ENCODE assay signal across 9 mouse cellular contexts in genomic region chr7:16880615-16881014, GRCm38 (mm10). TPM values are rescaled to one million over a fixed set of nuclear protein-coding genes. Genes with fewer than 3 reads are reported as not detected.
DNase-seq lines count a peak whose midpoint lies in the region; ATAC-seq and TF ChIP-seq lines count a peak whose summit lies in the region.
"Had no signal": no experiment of that assay in that cellular context is flagged by ENCODE, and none has a peak within 500 bp of the region (broad histone marks: within the 10 kb centered on the region; RNA-seq: fewer than 3 reads in every experiment).

No protein-coding gene starts in this region.

- no peaks in the 10 kb centered on the region for H3K27me3 ChIP-seq in cerebellum, adult 2 months (ENCODE audit: control insufficient read depth, insufficient read depth, low read length)
- peaks cover 15% of the 10 kb centered on the region for H3K27me3 ChIP-seq in kidney, embryonic 16.5 days (ENCODE audit: insufficient read depth, low read length)
- H3K27me3 ChIP-seq in embryonic facial prominence, embryonic 13.5 days = peaks cover 4% of the 10 kb centered on the region; the same call in 1 of the 2 replicates
- 0 out of 2 replicates have a peak, but pooled peaks cover 11% of the 10 kb centered on the region for H3K27me3 ChIP-seq in limb, embryonic 12.5 days

- H3K4me1 ChIP-seq in cerebellum, adult 2 months (ENCODE audit: control insufficient read depth, insufficient read depth, low read length) = peaks cover 8% of the 10 kb centered on the region; the same call in 1 of the 2 replicates
- peaks cover 24% of the 10 kb centered on the region for H3K4me1 ChIP-seq in kidney, embryonic 16.5 days (ENCODE audit: insufficient read depth, low read length)
- H3K4me1 ChIP-seq in embryonic facial prominence, embryonic 13.5 days = peaks cover 25% of the 10 kb centered on the region
- H3K4me1 ChIP-seq in limb, embryonic 12.5 days (replicated peaks) = peaks cover 28% of the 10 kb centered on the region

- H3K27ac ChIP-seq in cerebellum, adult 2 months (ENCODE audit: insufficient read depth, low read length) = 0 out of 2 replicates have a peak overlapping the region, but pooled peaks have one; percentile 4
- peak overlapping the region; percentile 69 for H3K27ac ChIP-seq in kidney, embryonic 16.5 days (ENCODE audit: low read length)
- H3K27ac ChIP-seq in embryonic facial prominence, embryonic 13.5 days = peak overlapping the region; percentile 74
- peak overlapping the region; percentile 95 for H3K27ac ChIP-seq in limb, embryonic 12.5 days

- TF ChIP-seq CTCF in cerebellum, adult 2 months (IDR thresholded peaks at IDR 0.05; ENCODE audit: borderline replicate concordance, insufficient read depth, low read depth, low read length) = no peak

- 54% methylated on average over 5 of the region's 5 CpGs for WGBS in cerebellum, adult 2 months
- 35% methylated on average over 5 of the region's 5 CpGs for WGBS in kidney, embryonic 16.5 days
- 19% methylated on average over 5 of the region's 5 CpGs for WGBS in embryonic facial prominence, embryonic 13.5 days
- WGBS in limb, embryonic 12.5 days = 13% methylated on average over 5 of the region's 5 CpGs

- H3K36me3 ChIP-seq in kidney, embryonic 16.5 days (ENCODE audit: insufficient read depth, low read length) = peaks cover 25% of the 10 kb centered on the region
- peaks cover 63% of the 10 kb centered on the region for H3K36me3 ChIP-seq in embryonic facial prominence, embryonic 13.5 days
- peaks cover 66% of the 10 kb centered on the region for H3K36me3 ChIP-seq in limb, embryonic 12.5 days

- no peak overlapping the region for H3K4me2 ChIP-seq in kidney, embryonic 16.5 days (replicated peaks; ENCODE audit: low read depth, low read length)
- H3K4me2 ChIP-seq in embryonic facial prominence, embryonic 13.5 days = no peak overlapping the region
- H3K4me2 ChIP-seq in limb, embryonic 12.5 days = peak overlapping the region; percentile 39

- H3K4me3 ChIP-seq in cerebellum, adult 2 months (replicated peaks; ENCODE audit: insufficient read depth, low read depth, low read length) = no peak overlapping the region
- H3K4me3 ChIP-seq in kidney, embryonic 16.5 days (ENCODE audit: low read length) = no peak overlapping the region
- no peak overlapping the region for H3K4me3 ChIP-seq in embryonic facial prominence, embryonic 13.5 days
- 0 out of 2 replicates have a peak overlapping the region, but pooled peaks have one; percentile 9 for H3K4me3 ChIP-seq in limb, embryonic 12.5 days (replicated peaks)

- ATAC-seq in kidney, embryonic 16.5 days (ENCODE audit: low FRiP score, low TSS enrichment) = no peak
- ATAC-seq in embryonic facial prominence, embryonic 13.5 days (ENCODE audit: insufficient number of reproducible peaks, insufficient read depth, low FRiP score, low TSS enrichment, low read depth) = no peak
- no peak for ATAC-seq in limb, embryonic 12.5 days (ENCODE audit: insufficient number of reproducible peaks, insufficient read depth, low FRiP score, low TSS enrichment, low read depth)

- DNase-seq in cerebellum, adult 2 months = no peak
- DNase-seq in cerebellum, postnatal 10 days = no peak
- DNase-seq in kidney, postnatal 10 days = no peak
- no peak for DNase-seq in adipocyte (ENCODE audit: low spot score)
- DNase-seq in frontal cortex, postnatal 36 days (ENCODE audit: low spot score in 2 of 2) = no peak

- peaks cover 10% of the 10 kb centered on the region for H3K9me3 ChIP-seq in kidney, embryonic 16.5 days (ENCODE audit: low read length)
- peaks cover 7% of the 10 kb centered on the region for H3K9me3 ChIP-seq in embryonic facial prominence, embryonic 13.5 days
- H3K9me3 ChIP-seq in limb, embryonic 12.5 days = peaks cover 17% of the 10 kb centered on the region

- peak overlapping the region; percentile 39; the same call in 1 of the 2 replicates for H3K9ac ChIP-seq in kidney, embryonic 16.5 days (replicated peaks; ENCODE audit: low read length)
- H3K9ac ChIP-seq in embryonic facial prominence, embryonic 13.5 days = peak overlapping the region; percentile 16
- H3K9ac ChIP-seq in limb, embryonic 12.5 days (replicated peaks) = peak overlapping the region; percentile 23; the same call in 1 of the 2 replicates

- TF ChIP-seq POLR2A in cerebellum, adult 2 months (IDR thresholded peaks at IDR 0.05; ENCODE audit: borderline replicate concordance, insufficient read depth, low read length) = no peak

RNA-seq across cellular contexts. Expression of gene Dact3, which starts 5.5 kb away (rescaled TPM):
- polyA plus RNA-seq in cerebellum, adult 2 months (2012; rRNA removed) = 60.8 and 68.2 TPM in 2 replicates
- 2.0 and 2.1 TPM in 2 replicates for polyA plus RNA-seq in kidney, embryonic 16.5 days (2015; fragmentation: Nextera tagmentation; extraction: Ambion mirVana)
- 4.9 TPM in 2 replicates for polyA plus RNA-seq in embryonic facial prominence, embryonic 13.5 days (2015; fragmentation: Nextera tagmentation; extraction: Ambion mirVana)
- 9.8 and 12.5 TPM in 2 replicates for polyA plus RNA-seq in limb, embryonic 12.5 days (2016; fragmentation: Nextera tagmentation; extraction: Ambion mirVana)

RNA-seq across cellular contexts. Expression of gene Gng8, which starts 11.0 kb away (rescaled TPM):
- polyA plus RNA-seq in cerebellum, adult 2 months (2012; rRNA removed) = 10.0 and 14.0 TPM in 2 replicates
- 7.7 and 10.5 TPM in 2 replicates for polyA plus RNA-seq in kidney, embryonic 16.5 days (2015; fragmentation: Nextera tagmentation; extraction: Ambion mirVana)
- 19.9 and 32.0 TPM in 2 replicates for polyA plus RNA-seq in embryonic facial prominence, embryonic 13.5 days (2015; fragmentation: Nextera tagmentation; extraction: Ambion mirVana)
- polyA plus RNA-seq in limb, embryonic 12.5 days (2016; fragmentation: Nextera tagmentation; extraction: Ambion mirVana) = 13.2 and 16.2 TPM in 2 replicates

RNA-seq across cellular contexts. Expression of gene Ptgir, which starts 25.7 kb away (rescaled TPM):
- 0.11 TPM in 2 replicates for polyA plus RNA-seq in cerebellum, adult 2 months (2012; rRNA removed)
- polyA plus RNA-seq in kidney, embryonic 16.5 days (2015; fragmentation: Nextera tagmentation; extraction: Ambion mirVana) = 1.9 and 2.6 TPM in 2 replicates
- polyA plus RNA-seq in embryonic facial prominence, embryonic 13.5 days (2015; fragmentation: Nextera tagmentation; extraction: Ambion mirVana) = 1.2 TPM in 2 replicates
- 0.96 and 1.1 TPM in 2 replicates for polyA plus RNA-seq in limb, embryonic 12.5 days (2016; fragmentation: Nextera tagmentation; extraction: Ambion mirVana)
- polyA plus RNA-seq: neural tube, embryonic 14.5 days had no signal

RNA-seq across cellular contexts. Expression of gene Prkd2, which starts 37.9 kb away (rescaled TPM):
- polyA plus RNA-seq in cerebellum, adult 2 months (2012; rRNA removed) = 6.5 and 7.5 TPM in 2 replicates
- 16.2 and 17.8 TPM in 2 replicates for polyA plus RNA-seq in kidney, embryonic 16.5 days (2015; fragmentation: Nextera tagmentation; extraction: Ambion mirVana)
- 20.5 and 20.8 TPM in 2 replicates for polyA plus RNA-seq in embryonic facial prominence, embryonic 13.5 days (2015; fragmentation: Nextera tagmentation; extraction: Ambion mirVana)
- polyA plus RNA-seq in limb, embryonic 12.5 days (2016; fragmentation: Nextera tagmentation; extraction: Ambion mirVana) = 16.0 and 16.2 TPM in 2 replicates

RNA-seq across cellular contexts. Expression of gene Calm3, which starts 43.3 kb away (rescaled TPM):
- 1,355 and 1,504 TPM in 2 replicates for polyA plus RNA-seq in cerebellum, adult 2 months (2012; rRNA removed)
- polyA plus RNA-seq in kidney, embryonic 16.5 days (2015; fragmentation: Nextera tagmentation; extraction: Ambion mirVana) = 145 and 154 TPM in 2 replicates
- 104 and 111 TPM in 2 replicates for polyA plus RNA-seq in embryonic facial prominence, embryonic 13.5 days (2015; fragmentation: Nextera tagmentation; extraction: Ambion mirVana)
- polyA plus RNA-seq in limb, embryonic 12.5 days (2016; fragmentation: Nextera tagmentation; extraction: Ambion mirVana) = 108 and 123 TPM in 2 replicates

Comparison
In these comparisons a context has a peak if more than half of its experiments do, and no peak if none do; other contexts are left out.
1. H3K27ac ChIP-seq: peak in every context shown above with its lines; median percentile 95 in limb, embryonic 12.5 days; 74 in embryonic facial prominence, embryonic 13.5 days; 69 in kidney, embryonic 16.5 days; 4 in cerebellum, adult 2 months.